Mouse (Mus musculus): ENCODE results near the gene Fbxo3.
"Not testable (repeated sequence)": the region's sequence is repeated elsewhere in the genome, so short reads cannot be mapped to it uniquely, and the experiment has no call there.

Gene Fbxo3

GRCm38 (mm10) chr2:104036316-104036715, 8.8 kb downstream of the Fbxo3 start:
- DNase-seq (ENCODE audit: inconsistent ontology term), result no peak

GRCm38 (mm10) chr2:104038236-104038635, 10.7 kb downstream of the Fbxo3 start:
- no peak for DNase-seq (ENCODE audit: inconsistent ontology term)

GRCm38 (mm10) chr2:104041632-104042031, 14.1 kb downstream of the Fbxo3 start:
- peak; percentile 45 for DNase-seq (ENCODE audit: inconsistent ontology term)

GRCm38 (mm10) chr2:104042766-104043165, 15.2 kb downstream of the Fbxo3 start:
- DNase-seq (ENCODE audit: inconsistent ontology term), result no peak

GRCm38 (mm10) chr2:104043624-104044478, 16.3 kb downstream of the Fbxo3 start:
- no peak for DNase-seq (ENCODE audit: inconsistent ontology term)

GRCm38 (mm10) chr2:104044479-104045080, 17.1 kb downstream of the Fbxo3 start:
- DNase-seq (ENCODE audit: inconsistent ontology term), result no peak

GRCm38 (mm10) chr2:104058381-104058780, 30.9 kb downstream of the Fbxo3 start:
- DNase-seq (ENCODE audit: inconsistent ontology term), result no peak

- no peak for DNase-seq (ENCODE audit: inconsistent ontology term)
Observed at GRCm38 (mm10) chr2:104058954-104059353, 31.4 kb downstream of the Fbxo3 start.

GRCm38 (mm10) chr2:104059786-104060185, 32.3 kb downstream of the Fbxo3 start:
- DNase-seq (ENCODE audit: inconsistent ontology term), result no peak

GRCm38 (mm10) chr2:104060996-104061395, 33.5 kb downstream of the Fbxo3 start:
- DNase-seq (ENCODE audit: inconsistent ontology term), result no peak

GRCm38 (mm10) chr2:104062665-104063064, 35.1 kb downstream of the Fbxo3 start:
- DNase-seq (ENCODE audit: inconsistent ontology term), result no peak

- no peak for DNase-seq (ENCODE audit: inconsistent ontology term)
Observed at GRCm38 (mm10) chr2:104064152-104064551, 36.6 kb downstream of the Fbxo3 start.

GRCm38 (mm10) chr2:104065526-104065925, 38.0 kb downstream of the Fbxo3 start, which contains the start of gene Gm10912:
Gene Gm10912, plus strand, starts transcription at chr2:104065826.
- not testable (repeated sequence) for DNase-seq (ENCODE audit: inconsistent ontology term)

GRCm38 (mm10) chr2:104068450-104068849, 40.9 kb downstream of the Fbxo3 start, which contains the start of gene Gm10799:
Gene Gm10799, minus strand, starts transcription at chr2:104068550.
- not testable (repeated sequence) for DNase-seq (ENCODE audit: inconsistent ontology term)

- peak; percentile 66 for DNase-seq (ENCODE audit: inconsistent ontology term)
Observed at GRCm38 (mm10) chr2:104069704-104070185, 42.2 kb downstream of the Fbxo3 start, which contains the start of gene Cd59b. Gene Cd59b, plus strand, starts transcription at chr2:104069849.

GRCm38 (mm10) chr2:104078285-104078684, 50.8 kb downstream of the Fbxo3 start:
- DNase-seq (ENCODE audit: inconsistent ontology term), result not testable (repeated sequence)

- DNase-seq (ENCODE audit: inconsistent ontology term), result not testable (repeated sequence)
Observed at GRCm38 (mm10) chr2:104081436-104082050, 54.0 kb downstream of the Fbxo3 start.

GRCm38 (mm10) chr2:104082474-104082873, 55.0 kb downstream of the Fbxo3 start:
- no peak for DNase-seq (ENCODE audit: inconsistent ontology term)

- not testable (repeated sequence) for DNase-seq (ENCODE audit: inconsistent ontology term)
Observed at GRCm38 (mm10) chr2:104084027-104084426, 56.5 kb downstream of the Fbxo3 start.

- DNase-seq (ENCODE audit: inconsistent ontology term), result not testable (repeated sequence)
Observed at GRCm38 (mm10) chr2:104087562-104087961, 60.0 kb downstream of the Fbxo3 start.

- no peak for DNase-seq (ENCODE audit: inconsistent ontology term)
Observed at GRCm38 (mm10) chr2:104093305-104093704, 65.8 kb downstream of the Fbxo3 start.

- peak; percentile 85 for DNase-seq (ENCODE audit: inconsistent ontology term)
Observed at GRCm38 (mm10) chr2:104095741-104096213, 68.3 kb downstream of the Fbxo3 start, which contains the start of gene Cd59a. Gene Cd59a, plus strand, starts transcription at chr2:104095801.

Measured in Muller cell, postnatal 12 days (primary cell).